Mouse (Mus musculus) frontal cortex, postnatal 25 days (tissue): ENCODE data around the gene Eif3i.

Source experiments
- DNase-seq, 2 experiments: peaks; one replicate each; pipeline ENCODE4 v3.0.0; 2022; ENCODE audit warnings: low spot score in 2 of 2

Eif3i gene

DNA sequence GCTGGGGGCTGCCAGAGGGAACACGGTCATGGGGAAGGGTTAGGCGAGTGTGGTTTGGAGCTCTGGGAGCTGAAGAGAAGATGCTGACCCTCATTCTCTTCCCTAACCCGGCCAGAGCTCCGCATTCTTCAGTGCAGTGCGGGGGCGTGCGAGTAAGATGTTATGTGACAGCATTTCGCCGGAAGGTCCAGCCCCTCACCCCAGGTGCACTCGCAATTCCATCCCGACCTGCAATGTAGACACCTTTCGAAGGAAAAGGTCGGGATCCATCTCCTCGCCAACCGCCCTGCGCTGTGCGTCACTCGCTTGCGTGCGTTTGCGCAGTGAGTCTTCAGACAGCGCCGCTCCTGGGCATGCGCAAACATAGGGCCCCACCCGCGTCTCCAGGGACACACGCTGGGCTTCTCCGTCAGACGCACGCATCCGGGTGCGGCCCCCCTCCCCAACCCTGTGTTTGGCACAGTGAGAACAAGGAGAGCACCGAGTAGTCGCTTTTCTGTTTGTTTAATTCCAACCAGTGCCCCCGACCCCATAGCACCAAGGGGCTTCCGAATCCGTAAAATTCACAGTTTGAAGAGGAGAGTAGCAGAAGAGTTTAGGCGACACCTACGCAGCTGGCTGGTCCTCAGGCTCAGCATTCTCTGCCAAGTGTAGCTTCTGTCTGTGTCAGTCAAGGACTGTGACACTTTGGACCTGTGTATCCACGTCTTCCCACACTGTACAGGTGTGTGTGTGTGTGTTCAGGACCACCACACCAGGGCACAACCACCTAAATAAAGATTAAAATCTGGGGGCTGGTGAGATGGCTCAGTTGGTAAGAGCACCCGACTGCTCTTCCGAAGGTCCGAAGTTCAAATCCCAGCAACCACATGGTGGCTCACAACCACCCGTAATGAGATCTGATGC, 18.6 kb upstream of the Eif3i start, which contains the start of gene Iqcc:
Iqcc (minus strand) TSS at position 314 of the 906 bp plus-strand sequence.
- peak; percentile 90 to 94 for DNase-seq

DNA sequence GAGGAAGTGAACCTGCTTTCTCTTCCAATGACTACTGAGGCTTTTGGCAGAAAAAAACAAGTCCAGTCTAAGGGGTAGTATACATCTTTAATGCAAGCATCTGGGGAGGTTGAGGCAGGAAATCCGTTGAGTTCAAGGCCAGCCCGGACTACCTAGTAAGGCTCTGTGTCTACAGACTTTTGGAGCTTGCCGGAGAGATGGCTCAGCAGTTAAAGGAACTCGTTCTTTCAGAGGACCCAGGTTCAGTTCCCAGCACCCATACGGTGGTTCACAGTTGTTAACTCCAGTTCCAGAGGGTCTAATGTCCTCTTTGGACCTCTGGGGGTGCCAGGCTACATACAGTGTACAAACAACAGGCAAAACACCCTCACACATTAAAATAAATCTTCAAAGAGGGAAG, 17.6 kb upstream of the Eif3i start:
- DNase-seq = no peak

DNA sequence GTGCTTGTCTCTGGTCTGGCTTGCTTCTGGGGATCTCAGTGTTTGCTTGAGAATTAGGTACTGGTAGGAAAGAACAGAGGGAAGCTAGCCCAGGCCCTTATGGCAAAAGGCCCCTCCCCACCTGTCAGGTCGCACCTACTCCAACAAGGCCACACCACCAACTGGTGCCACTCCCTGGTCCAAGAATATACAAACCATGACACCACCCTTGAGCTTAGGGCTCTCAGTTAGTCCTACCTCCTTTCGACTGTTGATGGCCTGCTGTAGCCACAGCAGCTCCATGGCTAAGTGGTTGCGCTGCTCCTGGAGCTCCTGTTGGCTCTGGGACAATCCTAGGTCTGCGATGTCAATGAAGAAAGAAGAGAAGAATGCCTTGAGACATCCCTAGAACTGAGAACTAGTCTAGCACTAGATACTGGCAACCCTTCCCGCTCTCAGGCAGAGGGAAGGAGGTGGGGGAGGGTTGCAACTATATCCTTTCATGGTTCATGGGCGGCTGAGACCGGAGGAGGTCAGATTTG, 16.7 kb upstream of the Eif3i start:
- DNase-seq = no peak

DNA sequence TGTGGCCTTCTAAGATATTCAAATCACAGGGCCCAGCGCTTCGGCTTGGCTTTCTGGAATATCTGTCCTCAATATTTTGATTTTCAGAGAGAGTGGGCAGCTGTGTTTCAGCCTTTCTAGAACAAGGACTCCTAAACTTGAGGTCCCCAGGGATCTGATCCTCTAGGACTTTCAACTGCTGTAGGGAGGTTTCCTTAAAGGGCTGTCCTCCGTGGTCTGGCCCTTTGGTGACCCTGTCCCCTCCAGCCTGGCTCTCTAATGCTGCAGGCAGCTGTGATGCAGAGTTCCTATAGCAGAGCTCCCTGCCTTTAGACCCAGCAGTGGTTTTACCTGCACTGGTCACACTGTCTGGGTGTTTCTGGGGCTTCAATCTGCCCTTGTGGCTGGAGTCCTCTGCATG, 16.2 kb upstream of the Eif3i start:
- DNase-seq = no peak

DNA sequence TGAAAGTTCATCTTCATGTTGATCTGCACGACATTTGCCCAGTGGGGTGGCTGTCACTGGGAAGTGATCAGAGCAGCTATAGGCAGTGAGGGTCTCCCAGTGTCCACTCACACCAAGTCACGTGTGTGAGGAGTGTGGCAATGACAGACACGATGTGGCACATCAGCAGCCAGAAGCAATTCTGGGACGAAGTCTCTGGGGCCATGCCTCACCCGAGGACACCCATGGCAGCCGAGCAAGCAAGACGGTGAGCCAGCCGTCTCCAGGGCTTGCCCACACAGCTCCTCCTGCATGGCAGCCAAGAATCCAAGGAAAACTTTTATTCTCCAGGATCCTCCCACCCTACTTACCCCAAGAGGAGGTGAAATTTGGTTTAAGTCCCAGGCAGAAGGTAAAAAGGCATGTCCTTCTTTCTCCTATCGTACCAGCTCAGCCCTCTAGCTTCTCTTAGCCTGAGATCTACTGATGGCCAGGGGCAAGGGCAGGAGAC, 15.4 kb upstream of the Eif3i start:
- DNase-seq = no peak

DNA sequence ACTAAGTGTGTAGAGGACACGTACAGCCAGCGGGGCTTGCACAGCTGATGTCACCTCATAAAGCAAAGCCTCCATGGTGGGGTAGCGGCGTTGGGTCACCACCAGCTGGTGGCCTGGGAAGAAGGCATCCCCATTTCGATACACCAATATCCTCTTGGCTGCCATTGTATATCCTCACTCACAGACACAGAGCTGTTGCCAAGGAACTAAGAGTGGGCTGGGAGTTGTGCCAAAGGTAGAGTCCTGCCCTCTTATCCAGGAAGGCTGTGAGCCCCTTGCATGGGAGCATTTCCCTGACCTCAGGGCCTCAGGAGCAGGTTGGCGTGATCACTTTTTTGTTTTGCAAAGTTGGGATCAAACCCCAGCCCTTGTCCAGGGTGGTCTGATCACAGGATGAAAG, 13.6 kb upstream of the Eif3i start, which contains the start of gene Dcdc2b:
Dcdc2b (minus strand) TSS at position 165 of the 400 bp plus-strand sequence.
- DNase-seq = no peak

DNA sequence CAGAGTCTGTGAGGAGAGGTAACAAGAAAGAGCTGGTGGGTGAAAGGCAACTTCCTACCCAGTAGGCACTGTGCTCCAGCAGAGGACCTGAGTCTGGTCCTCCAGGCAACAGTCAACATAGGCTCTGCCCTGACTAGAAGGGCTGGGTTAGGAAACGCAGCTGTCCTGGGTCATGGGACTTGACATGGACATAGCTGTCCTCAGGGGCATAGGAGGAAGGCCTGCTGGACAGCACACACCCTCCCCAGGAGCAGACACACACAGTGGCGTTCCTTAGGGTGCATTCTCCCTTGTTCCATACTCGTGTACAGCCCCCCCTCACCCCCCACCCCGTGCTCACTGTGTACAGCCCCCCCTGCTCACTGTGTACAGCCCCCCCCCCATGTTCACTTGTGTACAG, 10.0 kb upstream of the Eif3i start:
- no peak for DNase-seq

DNA sequence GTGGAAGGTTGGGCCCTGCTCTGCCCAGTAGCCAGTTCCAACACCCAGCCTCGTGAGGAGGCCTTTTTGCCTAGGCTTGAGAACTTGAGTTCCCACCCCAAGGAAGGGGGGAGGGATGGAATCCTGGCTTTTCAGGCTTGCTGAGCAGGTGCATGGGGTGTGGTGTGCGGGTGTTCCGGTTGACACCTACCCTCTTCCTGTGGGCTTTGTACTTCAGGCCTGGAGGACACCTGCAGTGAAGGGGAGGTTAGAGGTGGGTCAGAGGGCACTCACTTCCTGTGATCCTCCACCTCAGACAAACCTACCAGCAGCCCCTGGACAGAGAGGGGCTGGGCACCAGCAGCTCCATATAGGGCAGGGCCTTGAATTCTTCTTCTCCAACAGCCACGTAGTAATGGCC, 9.6 kb upstream of the Eif3i start:
- no peak for DNase-seq

DNA sequence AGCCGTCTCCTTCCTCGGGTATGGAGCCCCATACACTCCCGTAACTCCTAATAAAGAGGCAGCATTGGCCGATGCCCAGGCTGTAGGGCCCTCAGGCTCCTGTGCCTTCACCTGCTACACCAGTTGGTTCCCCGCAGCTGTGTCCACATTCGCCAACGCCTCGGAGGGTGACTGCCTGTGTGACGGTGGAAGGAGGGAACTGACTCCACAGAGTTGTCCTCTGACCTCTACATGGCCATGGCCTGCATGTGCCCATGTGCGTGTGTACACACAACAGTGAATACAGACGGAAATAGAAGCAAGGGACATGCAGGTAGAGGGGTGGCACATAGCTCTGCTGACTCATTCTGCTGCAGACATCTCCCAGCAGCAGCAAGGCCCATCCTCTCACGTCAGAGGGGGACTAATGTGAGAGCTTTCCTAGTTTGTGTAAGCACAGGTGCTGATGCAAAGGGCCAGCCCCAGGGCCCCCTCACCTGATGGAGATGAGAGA, 8.7 kb upstream of the Eif3i start:
- no peak for DNase-seq

DNA sequence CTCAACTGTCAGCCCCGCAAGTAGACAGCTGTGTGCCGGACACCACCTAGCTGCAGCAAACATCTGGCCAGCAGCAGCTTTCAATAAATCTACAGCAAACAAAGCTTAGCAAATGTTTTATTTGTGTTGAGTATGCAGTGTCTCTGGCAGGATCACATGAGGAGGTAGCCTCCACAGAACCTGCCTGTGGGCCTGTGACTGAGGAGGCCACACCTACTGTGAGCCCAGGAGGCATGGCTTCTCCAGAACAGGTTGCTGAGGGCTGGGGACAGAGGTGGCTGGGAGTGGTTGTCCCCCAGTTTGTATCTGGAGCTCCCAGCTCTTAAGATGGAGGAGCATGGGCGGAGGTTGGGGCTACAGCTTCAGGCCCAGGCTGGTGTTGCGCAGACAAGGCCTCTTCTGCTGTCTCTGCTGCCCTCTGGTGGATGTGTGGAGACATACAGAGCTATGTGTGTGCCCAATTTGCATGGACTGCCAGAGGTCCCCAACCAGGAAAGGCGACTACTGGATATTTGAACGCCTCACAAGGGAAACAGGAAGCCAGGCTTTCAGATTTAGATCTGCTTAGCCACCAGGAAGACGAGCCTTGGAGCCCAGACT, 8.1 kb upstream of the Eif3i start:
- DNase-seq = peak; percentile 43 to 61

DNA sequence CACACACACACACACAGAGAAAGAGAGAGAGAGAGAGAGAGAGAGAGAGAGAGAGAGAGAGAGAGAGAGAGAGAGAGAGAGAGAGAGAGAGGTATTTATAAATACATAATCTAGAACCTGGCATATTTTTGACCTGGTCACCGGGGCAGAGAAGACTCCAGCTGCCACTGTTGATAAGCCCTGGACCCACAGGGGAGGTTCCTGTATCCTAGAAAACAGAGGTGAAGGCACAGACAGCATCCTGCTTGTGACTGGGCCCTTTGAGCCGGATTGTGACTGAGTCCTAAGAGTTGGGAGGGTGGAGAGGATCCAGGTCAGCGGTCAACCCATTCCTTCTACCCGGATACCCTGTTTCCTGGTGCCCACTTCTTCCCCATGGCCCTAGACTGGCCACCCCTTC, 11.6 kb downstream of the Eif3i start:
- no peak for DNase-seq

DNA sequence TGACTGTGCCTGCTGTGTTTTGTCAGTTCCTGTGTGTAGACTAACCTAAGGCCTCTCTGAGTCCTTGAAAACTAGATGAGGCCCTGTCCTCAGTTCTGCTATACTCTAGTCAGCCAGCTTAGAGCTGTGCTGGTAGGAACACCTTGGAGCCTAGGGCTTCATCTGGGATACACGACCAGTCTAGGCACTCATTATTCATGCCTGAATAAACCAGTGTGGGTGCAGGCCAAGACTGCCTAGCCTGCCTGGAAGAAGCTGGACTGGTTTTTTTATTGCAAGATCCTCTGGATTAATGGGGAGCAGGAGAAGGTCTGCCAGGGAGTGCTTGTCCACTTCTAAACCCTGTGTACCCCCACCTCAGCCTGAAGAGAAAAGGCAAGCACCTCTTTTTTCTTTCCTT, 13.5 kb downstream of the Eif3i start:
- no peak for DNase-seq

DNA sequence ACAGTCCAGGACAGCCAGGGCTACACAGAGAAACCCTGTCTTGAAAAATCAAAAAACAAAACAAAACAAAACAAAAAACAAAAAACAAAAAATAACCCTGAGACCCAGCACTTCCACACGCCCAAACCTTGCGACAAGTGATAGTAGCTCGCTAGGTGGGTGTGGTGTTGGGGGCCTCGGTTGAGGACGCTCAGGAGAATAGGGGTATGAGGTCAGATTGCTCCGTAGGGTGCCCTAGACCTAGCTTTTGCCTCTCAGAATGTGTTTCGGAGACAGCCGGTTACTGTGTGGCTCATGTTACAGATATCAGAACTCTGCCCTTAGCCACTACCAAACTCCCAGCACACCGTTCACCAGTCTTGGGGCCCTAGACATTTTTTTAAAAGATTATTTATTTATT, 14.7 kb downstream of the Eif3i start:
- DNase-seq = no peak

DNA sequence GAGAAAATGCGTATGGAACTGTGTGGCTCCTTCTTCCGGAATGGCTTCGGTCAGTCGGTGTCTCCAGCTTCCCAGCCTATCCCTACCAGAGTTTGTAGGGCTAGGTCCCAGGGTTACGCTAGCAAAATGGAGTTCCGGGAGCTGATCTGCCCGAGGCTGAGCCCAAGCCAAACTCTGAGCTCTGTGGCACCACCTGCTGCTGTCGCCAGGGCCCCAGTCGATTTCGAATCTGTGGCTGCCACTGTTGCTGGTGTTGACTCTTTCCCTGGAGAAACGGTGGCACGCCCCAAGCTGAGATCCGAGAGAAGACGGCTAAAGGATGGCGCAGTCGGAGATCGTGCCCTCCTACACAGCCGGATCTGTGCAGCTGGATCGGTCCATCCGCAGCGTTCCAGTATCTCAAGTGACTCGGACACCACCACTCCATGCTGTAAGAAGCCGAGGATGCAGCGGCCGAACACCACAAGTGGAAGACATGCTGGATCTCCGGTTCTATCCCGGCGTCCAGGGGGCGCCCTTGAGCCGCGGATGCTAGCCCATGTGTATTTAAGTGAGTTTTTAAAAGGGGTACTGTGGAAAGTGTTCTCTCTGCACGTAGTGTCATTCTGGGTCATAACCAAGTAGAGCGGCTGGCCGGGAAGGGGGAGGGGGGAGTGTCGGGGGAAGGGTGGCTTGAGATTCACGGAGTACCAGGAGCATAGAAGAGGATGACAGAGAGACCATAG, 15.4 kb downstream of the Eif3i start:
- DNase-seq = peak; percentile 72 to 80

DNA sequence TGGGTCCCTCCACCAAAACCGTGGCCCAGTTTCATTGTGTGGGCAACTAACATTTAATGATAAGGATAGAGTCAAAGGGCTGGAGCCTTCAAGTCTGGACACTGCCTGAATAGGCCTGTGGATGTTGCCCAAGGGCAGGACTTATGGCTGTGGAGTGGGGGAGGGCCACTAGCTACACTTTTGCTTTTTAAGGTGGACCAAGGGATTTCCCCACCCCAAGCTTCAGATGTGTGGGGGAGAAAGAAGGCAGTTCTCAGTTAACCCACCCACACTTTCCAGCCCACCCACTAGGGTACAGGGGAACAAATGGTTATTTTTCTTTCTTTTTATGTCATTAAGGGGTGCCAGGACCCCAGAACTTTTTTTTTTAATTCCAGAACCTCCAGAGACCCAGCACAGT, 16.1 kb downstream of the Eif3i start:
- DNase-seq = no peak

DNA sequence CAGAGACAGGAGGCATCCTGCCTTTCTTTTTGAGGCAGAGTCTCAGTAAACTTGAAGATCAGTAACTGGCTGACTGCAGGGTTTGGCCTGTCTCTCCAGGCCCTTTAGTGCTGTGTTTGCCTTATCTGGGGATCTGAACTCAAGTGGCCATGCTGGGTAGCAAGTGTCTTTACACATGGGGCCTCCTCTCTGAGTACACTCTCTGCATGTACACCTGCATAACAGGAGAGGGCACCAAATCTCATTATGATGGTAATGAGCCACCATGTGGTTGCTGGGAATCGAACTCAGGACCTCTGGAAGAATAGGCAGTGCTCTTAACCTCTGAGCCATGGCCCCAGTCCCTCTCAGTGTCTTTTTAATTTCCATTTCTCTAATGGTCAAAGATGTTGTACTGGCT, 18.2 kb downstream of the Eif3i start:
- no peak for DNase-seq

DNA sequence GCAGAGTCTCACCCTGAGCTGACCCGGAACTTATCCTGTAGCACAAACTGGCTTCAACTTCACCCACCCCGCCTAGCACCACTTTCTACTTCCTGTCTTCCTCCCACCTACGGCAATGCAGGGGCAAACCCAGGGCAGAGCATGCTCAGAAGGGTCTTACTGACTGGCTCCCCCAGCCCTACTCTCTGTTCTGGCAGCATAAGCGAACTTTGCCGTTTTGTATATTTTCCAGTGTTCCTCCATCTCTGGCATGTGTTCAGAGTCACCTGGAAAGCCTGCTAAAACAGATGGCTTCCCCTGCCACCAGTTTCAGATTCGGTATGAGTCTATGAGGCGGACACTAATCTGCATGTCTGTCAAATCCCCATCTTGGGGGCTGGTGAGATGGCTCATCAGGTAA, 20.1 kb downstream of the Eif3i start:
- DNase-seq = no peak

DNA sequence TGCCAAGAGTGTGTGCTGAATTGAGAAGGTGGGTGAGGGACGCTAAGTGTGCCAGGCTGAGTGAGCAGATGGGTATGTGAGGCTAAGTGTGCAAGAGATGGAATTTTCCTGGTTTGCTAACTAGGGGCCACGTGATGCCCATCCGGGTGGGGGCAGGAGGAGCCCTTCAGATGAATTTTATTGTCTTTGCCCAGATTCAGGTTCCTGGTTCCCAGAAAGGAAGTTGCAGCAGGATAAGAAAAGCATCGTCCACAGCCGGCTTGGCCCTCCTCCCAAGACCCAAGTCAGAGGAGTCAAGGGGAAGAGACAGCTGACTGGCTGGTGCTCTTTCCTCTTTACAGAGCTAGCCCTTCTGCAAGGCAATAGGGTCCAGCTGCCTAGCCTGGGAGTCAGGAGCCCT, 22.0 kb downstream of the Eif3i start, which contains the start of gene Fam167b:
Fam167b (minus strand) TSS at position 84 of the 400 bp plus-strand sequence.
- no peak for DNase-seq

DNA sequence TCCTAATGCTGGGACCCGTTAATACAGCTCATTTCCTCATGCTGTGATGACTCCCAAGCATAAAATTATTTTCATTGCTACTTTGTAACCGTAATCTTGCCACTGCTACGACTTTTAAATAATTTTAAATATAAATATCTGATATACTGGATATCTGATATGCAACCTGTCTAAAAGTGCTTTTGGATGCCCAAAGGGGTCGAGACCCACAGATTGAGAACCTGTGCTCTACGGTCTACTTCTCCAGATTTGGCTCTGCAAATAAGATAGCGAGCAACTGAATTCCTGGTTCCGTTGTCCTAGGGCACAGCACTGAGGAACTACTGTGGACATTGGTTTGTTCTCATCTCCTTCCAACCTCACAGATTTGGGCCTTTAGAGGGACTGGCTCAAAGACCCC, 22.8 kb downstream of the Eif3i start:
- DNase-seq = no peak

DNA sequence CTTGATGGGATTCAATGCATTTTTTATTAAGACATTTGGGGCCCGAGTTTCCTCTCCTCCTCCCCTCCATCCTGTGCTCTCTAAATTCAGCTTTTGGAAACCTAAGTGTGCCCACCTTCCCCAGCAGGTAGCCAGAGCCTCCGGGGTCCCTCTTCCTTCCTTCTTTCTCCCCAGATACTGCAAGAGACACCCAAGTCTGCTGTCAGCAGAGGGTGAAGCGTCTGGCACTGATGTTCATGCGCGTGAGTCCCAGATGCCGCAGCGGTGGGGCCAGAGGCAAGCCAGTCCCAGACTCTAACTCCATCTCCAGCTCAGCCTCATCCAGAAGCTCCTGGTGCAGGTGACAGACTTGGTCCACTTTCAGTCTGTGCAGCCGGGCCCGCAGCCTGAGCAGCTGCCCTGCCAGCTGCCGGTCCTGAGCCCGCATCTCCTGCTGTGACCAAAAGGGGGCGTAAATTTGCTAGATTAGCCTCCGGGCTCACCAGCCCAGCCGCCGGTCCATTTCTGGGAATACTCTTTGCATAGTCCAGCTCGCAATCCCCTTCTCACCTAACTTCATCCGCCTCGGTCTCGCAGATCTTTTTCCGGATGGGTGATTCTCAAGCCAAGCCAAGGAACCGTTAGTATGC, 23.5 kb downstream of the Eif3i start:
- peak; percentile 12 to 43 for DNase-seq

DNA sequence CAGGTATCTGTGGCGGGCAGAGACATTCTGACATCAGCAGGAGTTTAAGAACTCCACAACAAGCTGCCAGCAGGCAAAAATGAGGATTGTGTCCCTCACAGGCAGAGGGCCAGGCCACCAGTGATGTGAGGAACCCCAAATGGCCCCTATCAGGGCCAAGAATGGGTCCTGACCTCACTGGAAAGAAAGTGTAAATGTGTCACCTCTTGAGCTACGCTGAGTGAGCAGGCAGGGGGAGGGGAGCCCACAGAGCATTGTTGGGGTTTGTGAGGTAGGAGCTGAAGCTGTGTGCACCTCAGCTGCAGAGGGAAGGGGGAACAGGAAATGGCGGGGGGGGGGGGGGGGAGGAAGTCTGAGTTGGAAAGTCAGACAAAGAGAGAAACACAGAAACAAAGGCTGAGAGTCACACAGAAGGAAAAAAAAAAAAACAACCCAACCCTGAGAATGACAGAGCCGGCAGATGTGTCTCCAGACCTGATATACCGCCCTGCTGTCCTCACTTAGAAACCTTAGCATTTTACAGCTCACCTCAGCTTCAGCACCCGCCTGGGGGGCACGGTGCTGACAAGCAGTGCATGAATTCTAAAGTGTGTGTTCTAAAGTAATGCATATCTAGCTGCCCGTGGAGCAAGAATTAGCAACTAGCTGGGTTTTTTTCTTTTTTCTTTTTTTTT, 25.1 kb downstream of the Eif3i start:
- DNase-seq = no peak
